Mouse (Mus musculus): ENCODE measurements around the gene Gm21987.

Gene Gm21987

GRCm38 (mm10) chr16:38371705-38372296 lies 25.0 kb downstream of the Gm21987 start:
- no peak for DNase-seq (ENCODE audit: low spot score)

GRCm38 (mm10) chr16:38372876-38373275 lies 26.0 kb downstream of the Gm21987 start:
- no peak for DNase-seq (ENCODE audit: low spot score)

- DNase-seq (ENCODE audit: low spot score) = no peak
Observed at GRCm38 (mm10) chr16:38373439-38373838, 26.6 kb downstream of the Gm21987 start.

GRCm38 (mm10) chr16:38373941-38374340 lies 27.1 kb downstream of the Gm21987 start:
- DNase-seq (ENCODE audit: low spot score) = no peak

GRCm38 (mm10) chr16:38374379-38375140 lies 27.7 kb downstream of the Gm21987 start:
- no peak for DNase-seq (ENCODE audit: low spot score)

- no peak for DNase-seq (ENCODE audit: low spot score)
Observed at GRCm38 (mm10) chr16:38375182-38375581, 28.3 kb downstream of the Gm21987 start.

GRCm38 (mm10) chr16:38376163-38376840 lies 29.5 kb downstream of the Gm21987 start:
- DNase-seq (ENCODE audit: low spot score) = no peak

GRCm38 (mm10) chr16:38376841-38377249 lies 30.0 kb downstream of the Gm21987 start:
- DNase-seq (ENCODE audit: low spot score) = no peak

GRCm38 (mm10) chr16:38377546-38377945 lies 30.7 kb downstream of the Gm21987 start:
- no peak for DNase-seq (ENCODE audit: low spot score)

GRCm38 (mm10) chr16:38378591-38378990 lies 31.8 kb downstream of the Gm21987 start:
- no peak for DNase-seq (ENCODE audit: low spot score)

GRCm38 (mm10) chr16:38379088-38379487 lies 32.2 kb downstream of the Gm21987 start:
- no peak for DNase-seq (ENCODE audit: low spot score)

GRCm38 (mm10) chr16:38379493-38379892 lies 32.7 kb downstream of the Gm21987 start:
- no peak for DNase-seq (ENCODE audit: low spot score)

GRCm38 (mm10) chr16:38379926-38380325 lies 33.1 kb downstream of the Gm21987 start:
- DNase-seq (ENCODE audit: low spot score) = no peak

- DNase-seq (ENCODE audit: low spot score) = no peak
Observed at GRCm38 (mm10) chr16:38383683-38384082, 36.8 kb downstream of the Gm21987 start.

- DNase-seq (ENCODE audit: low spot score) = no peak
Observed at GRCm38 (mm10) chr16:38385184-38385634, 38.4 kb downstream of the Gm21987 start.

- DNase-seq (ENCODE audit: low spot score) = no peak
Observed at GRCm38 (mm10) chr16:38385700-38386099, 38.9 kb downstream of the Gm21987 start.

GRCm38 (mm10) chr16:38387389-38387788 lies 40.5 kb downstream of the Gm21987 start:
- no peak for DNase-seq (ENCODE audit: low spot score)

GRCm38 (mm10) chr16:38388757-38389156 lies 41.9 kb downstream of the Gm21987 start:
- no peak for DNase-seq (ENCODE audit: low spot score)

- DNase-seq (ENCODE audit: low spot score) = no peak
Observed at GRCm38 (mm10) chr16:38389284-38389893, 42.5 kb downstream of the Gm21987 start.

GRCm38 (mm10) chr16:38390322-38390721 lies 43.5 kb downstream of the Gm21987 start:
- DNase-seq (ENCODE audit: low spot score) = no peak

- DNase-seq (ENCODE audit: low spot score) = no peak
Observed at GRCm38 (mm10) chr16:38392126-38392894, 45.5 kb downstream of the Gm21987 start.

GRCm38 (mm10) chr16:38394191-38394618 lies 47.4 kb downstream of the Gm21987 start:
- DNase-seq (ENCODE audit: low spot score) = no peak

All from yolk sac, embryonic 10.5 days (tissue).